Mouse (Mus musculus) heart, embryonic 12.5 days (tissue): ENCODE data around the gene Simc1. TPM values are rescaled to one million over a fixed set of nuclear protein-coding genes. Genes with fewer than 3 reads are reported as not detected.

Experiments used
- ATAC-seq: fragments of 200-750 bp; cut with Nextera tagmentation; 2 replicates; pipeline ENCODE4 v1.8.0; 2017; ENCODE audit warnings: moderate TSS enrichment, moderate library complexity; ENCODE audit not compliant: insufficient number of reproducible peaks, low FRiP score
- H3K27ac ChIP-seq: fragments of 300-500 bp; sonication (generic); 2 replicates; pipeline ENCODE4 v1.5.1; 2016; ENCODE audit warnings: mild to moderate bottlenecking, moderate library complexity; ENCODE audit not compliant: poor library complexity, severe bottlenecking
- H3K27me3 ChIP-seq: fragments of 300-500 bp; sonication (generic); replicated peaks from 2 replicates; pipeline ENCODE4 v1.6.1; 2016; ENCODE audit warnings: mild to moderate bottlenecking, moderate library complexity
- H3K36me3 ChIP-seq: fragments of 300-500 bp; sonication (generic); 2 replicates; pipeline ENCODE4 v1.6.1; 2016; ENCODE audit warnings: mild to moderate bottlenecking, moderate library complexity
- H3K4me1 ChIP-seq: fragments of 300-500 bp; sonication (generic); replicated peaks from 2 replicates; pipeline ENCODE4 v1.6.1; 2016; ENCODE audit warnings: mild to moderate bottlenecking
- H3K4me2 ChIP-seq: fragments of 300-500 bp; sonication (generic); 2 replicates; pipeline ENCODE4 v1.6.1; 2016; ENCODE audit warnings: mild to moderate bottlenecking, moderate library complexity
- H3K4me3 ChIP-seq: fragments of 300-500 bp; sonication (generic); 2 replicates; pipeline ENCODE4 v1.5.1; 2016; ENCODE audit warnings: mild to moderate bottlenecking
- H3K9ac ChIP-seq: fragments of 300-500 bp; sonication (generic); 2 replicates; pipeline ENCODE4 v1.6.1; 2016; ENCODE audit warnings: mild to moderate bottlenecking, moderate library complexity
- H3K9me3 ChIP-seq: fragments of 300-500 bp; sonication (generic); replicated peaks from 2 replicates; pipeline ENCODE4 v1.6.1; 2016; ENCODE audit warnings: mild to moderate bottlenecking, moderate library complexity
- WGBS: fragments of 180-500 bp; shearing (Covaris S2); methylation state at CpG from one replicate; pipeline ENCODE4 v1.1.7; 2016; 5-methylcytosine and 5-hydroxymethylcytosine counted together
- microRNA-seq: library from miRNA; unstranded; fragments of <30 nt; microRNA quantifications from one replicate; pipeline ENCODE4, GENCODE M21; 2017
- polyA plus RNA-seq: library from polyadenylated mRNA; unstranded; fragments of >200 nt; fragmentation: Nextera tagmentation; extraction: Ambion mirVana; gene quantifications from 2 replicates; pipeline ENCODE4 v1.2.1, GENCODE M21; 2016

Gene Simc1
- polyA plus RNA-seq, 1 experiment from 2014 or later, result 6.6 TPM

GRCm38 (mm10) chr13:54589996-54590951, 86.7 kb downstream of the Simc1 start, which contains the start of the genes Nop16 and Higd2a:
Gene Nop16 (minus strand): TSS chr13:54590090.
Gene Higd2a (plus strand): TSS chr13:54590207.
- Histone ChIP-seq H3K4me2 (peak within 1 kb of the TSS; percentile 89), H3K9me3 (no peaks in the 10 kb centered on the region), H3K4me3 (peak within 1 kb of the TSS; percentile 89), H3K9ac (peak within 1 kb of the TSS; percentile 90), H3K27ac (peak within 1 kb of the TSS; percentile 83), H3K4me1 (peaks cover 22% of the 10 kb centered on the region), H3K27me3 (no peaks in the 10 kb centered on the region), H3K36me3 (peaks cover 40% of the 10 kb centered on the region)
- WGBS, result under 1% methylated on average over 51 of the region's 51 CpGs
- peak; percentile 98 for ATAC-seq

- peaks cover 38% of the 10 kb centered on the region for H3K4me1 ChIP-seq
- no peak overlapping the region for H3K4me3 ChIP-seq
- peak overlapping the region; percentile 89 for H3K4me2 ChIP-seq
- WGBS, result 87% methylated on average over 8 of the region's 8 CpGs
- ATAC-seq, result no peak
- H3K9me3 ChIP-seq, result no peaks in the 10 kb centered on the region
- no peak overlapping the region for H3K27ac ChIP-seq
- peak overlapping the region; percentile 1; the same call in 1 of the 2 replicates for H3K9ac ChIP-seq
- no peaks in the 10 kb centered on the region for H3K27me3 ChIP-seq
- peaks cover 31% of the 10 kb centered on the region for H3K36me3 ChIP-seq
Measured at GRCm38 (mm10) chr13:54591776-54592356, 88.3 kb downstream of the Simc1 start.

- WGBS, result 90% methylated on average over 11 of the region's 11 CpGs
- H3K9ac ChIP-seq, result no peak overlapping the region
- no peak for ATAC-seq
- peaks cover 53% of the 10 kb centered on the region for H3K4me1 ChIP-seq
- no peak overlapping the region for H3K4me3 ChIP-seq
- H3K36me3 ChIP-seq, result peaks cover 26% of the 10 kb centered on the region
- H3K9me3 ChIP-seq, result no peaks in the 10 kb centered on the region
- no peaks in the 10 kb centered on the region for H3K27me3 ChIP-seq
- H3K27ac ChIP-seq, result no peak overlapping the region
- H3K4me2 ChIP-seq, result no peak overlapping the region
Measured at GRCm38 (mm10) chr13:54593617-54594016, 90.0 kb downstream of the Simc1 start.

- Histone ChIP-seq H3K27ac (peak overlapping the region; percentile 71), H3K9me3 (no peaks in the 10 kb centered on the region), H3K27me3 (no peaks in the 10 kb centered on the region), H3K36me3 (peaks cover 37% of the 10 kb centered on the region), H3K4me2 (peak overlapping the region; percentile 29), H3K4me1 (peaks cover 45% of the 10 kb centered on the region), H3K4me3 (no peak overlapping the region), H3K9ac (0 out of 2 replicates have a peak overlapping the region, but pooled peaks have one; percentile 28)
- ATAC-seq, result peak; percentile 33; the same call in 1 of the 2 replicates
- 48% methylated on average over 8 of the region's 8 CpGs for WGBS
Measured at GRCm38 (mm10) chr13:54596107-54596690, 92.6 kb downstream of the Simc1 start.

- Histone ChIP-seq H3K4me1 (peaks cover 38% of the 10 kb centered on the region), H3K27ac (peak overlapping the region; percentile 71), H3K36me3 (peaks cover 37% of the 10 kb centered on the region), H3K4me2 (peak overlapping the region; percentile 29; the same call in 1 of the 2 replicates), H3K9ac (peak overlapping the region; percentile 29; the same call in 1 of the 2 replicates), H3K27me3 (no peaks in the 10 kb centered on the region), H3K9me3 (no peaks in the 10 kb centered on the region), H3K4me3 (no peak overlapping the region)
- 43% methylated on average over 5 of the region's 5 CpGs for WGBS
- ATAC-seq, result peak; percentile 33; the same call in 1 of the 2 replicates
Measured at GRCm38 (mm10) chr13:54596870-54597269, 93.3 kb downstream of the Simc1 start.

- Histone ChIP-seq H3K4me2 (no peak overlapping the region), H3K9me3 (no peaks in the 10 kb centered on the region)
Measured at GRCm38 (mm10) chr13:54598622-54599143, 95.1 kb downstream of the Simc1 start.

More at GRCm38 (mm10) chr13:54598622-54599143, 95.1 kb downstream of the Simc1 start:
- no peak overlapping the region for H3K4me3 ChIP-seq
- H3K27ac ChIP-seq, result no peak overlapping the region
- no peak; the same call in 1 of the 2 replicates for ATAC-seq
- H3K27me3 ChIP-seq, result no peaks in the 10 kb centered on the region
- H3K9ac ChIP-seq, result no peak overlapping the region
- peaks cover 29% of the 10 kb centered on the region for H3K36me3 ChIP-seq
- WGBS, result 84% methylated on average over 12 of the region's 12 CpGs
- peaks cover 44% of the 10 kb centered on the region for H3K4me1 ChIP-seq

Small RNA genes within 50 kb of the gene (microRNA-seq; reads per million reads assigned to microRNA genes)
- not detected for gene Gm24195

Other genes starting within 250 kb of the Simc1 start
- gene Cplx2, start 132.4 kb upstream of the Simc1 start, polyA plus RNA-seq, result 2.1 and 2.2 TPM in 2 replicates
- gene Thoc3, start 34.9 kb upstream of the Simc1 start, polyA plus RNA-seq, result 88.2 and 92.4 TPM in 2 replicates
- gene 4833439L19Rik, start 61.7 kb downstream of the Simc1 start, polyA plus RNA-seq, result 119 and 131 TPM in 2 replicates
- 19.9 and 23.3 TPM in 2 replicates for gene Arl10, start 71.2 kb downstream of the Simc1 start, polyA plus RNA-seq
- gene Nop16, start 86.3 kb downstream of the Simc1 start, polyA plus RNA-seq, result 55.5 and 60.3 TPM in 2 replicates
- 242 and 247 TPM in 2 replicates for gene Higd2a, start 86.4 kb downstream of the Simc1 start, polyA plus RNA-seq
- 48.9 and 52.6 TPM in 2 replicates for gene Cltb, start 107.6 kb downstream of the Simc1 start, polyA plus RNA-seq
- 48.8 and 50.2 TPM in 2 replicates for gene Faf2, start 118.0 kb downstream of the Simc1 start, polyA plus RNA-seq
- gene Rnf44, start 190.1 kb downstream of the Simc1 start, polyA plus RNA-seq, result 60.4 and 62.7 TPM in 2 replicates
- gene Cdhr2, start 197.7 kb downstream of the Simc1 start, polyA plus RNA-seq, result 0.04 and 0.18 TPM in 2 replicates
- 0.22 and 0.27 TPM in 2 replicates for gene Gprin1, start 246.1 kb downstream of the Simc1 start, polyA plus RNA-seq